Mouse (Mus musculus) thymus, postnatal 36 days (tissue): Measurements from ENCODE around the gene Cyb5d1.

Experiments used
- DNase-seq, 2 experiments: peaks; one replicate each; pipeline ENCODE4 v3.0.0; 2022; ENCODE audit warnings: mixed read lengths in 2 of 2

The Cyb5d1 gene

GRCm38 (mm10) chr11:69377766-69378165, 17.7 kb downstream of the Cyb5d1 start:
- no peak for DNase-seq

GRCm38 (mm10) chr11:69375646-69376045, 19.8 kb downstream of the Cyb5d1 start:
- no peak for DNase-seq

- DNase-seq: no peak
Observed at GRCm38 (mm10) chr11:69373223-69373965, 22.0 kb downstream of the Cyb5d1 start.

DNA sequence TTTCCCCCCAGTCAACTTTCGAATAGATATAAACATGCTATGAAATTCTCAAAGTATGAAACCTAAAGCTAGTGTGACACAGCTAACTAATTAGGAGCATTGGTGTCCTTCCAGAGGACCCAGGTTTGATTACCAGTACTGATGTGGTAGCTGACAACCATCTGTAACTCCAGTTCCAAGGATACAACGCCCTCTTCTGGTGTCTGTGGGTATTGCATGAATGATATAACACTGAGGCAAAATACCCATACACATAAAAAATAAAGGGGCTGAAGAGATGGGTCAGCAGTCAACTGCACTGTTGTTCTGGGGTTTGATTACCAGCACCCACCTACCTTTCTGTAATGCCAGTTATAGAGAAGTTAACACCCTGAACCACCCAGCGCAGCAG, 22.7 kb downstream of the Cyb5d1 start:
- DNase-seq: no peak

DNA sequence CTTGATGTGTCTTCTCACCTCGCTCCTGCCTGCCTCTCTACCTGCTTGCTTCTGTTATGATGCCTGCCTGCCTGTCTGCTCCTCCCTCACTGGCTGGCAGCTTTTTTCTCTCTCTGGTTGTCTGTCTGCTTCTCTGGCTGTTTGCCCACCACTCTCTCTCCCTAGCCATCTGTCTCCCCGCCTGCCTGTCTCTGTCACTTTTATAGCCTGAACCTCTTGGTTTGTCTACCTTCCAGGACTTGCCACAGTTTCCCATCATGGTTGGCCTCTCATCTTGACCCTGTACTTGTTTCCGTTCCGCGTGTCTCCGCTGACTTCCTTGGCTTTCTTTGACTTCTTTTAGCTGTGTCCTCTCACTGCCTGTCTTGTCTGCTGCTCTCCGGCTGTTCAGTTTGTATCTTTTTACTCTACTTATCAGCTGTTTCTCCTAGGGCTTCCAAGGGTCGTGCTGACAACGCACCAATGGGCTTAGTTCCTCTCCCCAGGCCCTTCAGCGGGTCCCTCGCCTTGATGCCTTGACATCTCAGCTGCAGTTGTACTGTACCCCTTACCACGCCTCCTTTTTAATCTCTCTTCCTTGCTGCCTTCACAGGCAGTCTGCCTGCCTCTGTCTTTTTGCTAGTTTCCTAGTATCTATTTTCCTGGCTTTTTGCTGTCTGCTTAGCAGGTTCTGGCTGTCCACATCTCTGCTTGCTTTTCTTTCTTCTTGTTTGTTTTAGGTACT, 23.2 kb downstream of the Cyb5d1 start:
- peak in 1 of 2 experiments; percentile 20 for DNase-seq

DNA sequence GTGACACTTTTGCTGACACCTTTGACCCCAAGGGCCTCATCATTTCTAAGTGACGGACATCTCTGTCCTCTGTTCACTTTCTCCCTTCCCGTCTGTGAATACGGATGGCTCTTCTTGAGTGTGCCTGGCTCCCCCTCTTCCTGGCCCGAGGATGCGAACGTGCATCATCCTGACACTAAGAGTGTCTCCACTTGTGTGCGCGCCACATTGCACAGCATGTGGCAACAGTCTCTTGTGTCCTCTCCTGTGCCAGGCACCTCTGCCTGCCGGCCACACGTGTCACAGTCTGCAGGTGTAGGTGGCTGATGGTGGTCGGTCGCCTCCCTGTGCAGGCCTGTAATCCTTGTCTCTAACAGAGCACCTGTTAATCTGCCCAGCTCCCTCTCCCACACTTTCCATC, 23.8 kb downstream of the Cyb5d1 start:
- no peak for DNase-seq

DNA sequence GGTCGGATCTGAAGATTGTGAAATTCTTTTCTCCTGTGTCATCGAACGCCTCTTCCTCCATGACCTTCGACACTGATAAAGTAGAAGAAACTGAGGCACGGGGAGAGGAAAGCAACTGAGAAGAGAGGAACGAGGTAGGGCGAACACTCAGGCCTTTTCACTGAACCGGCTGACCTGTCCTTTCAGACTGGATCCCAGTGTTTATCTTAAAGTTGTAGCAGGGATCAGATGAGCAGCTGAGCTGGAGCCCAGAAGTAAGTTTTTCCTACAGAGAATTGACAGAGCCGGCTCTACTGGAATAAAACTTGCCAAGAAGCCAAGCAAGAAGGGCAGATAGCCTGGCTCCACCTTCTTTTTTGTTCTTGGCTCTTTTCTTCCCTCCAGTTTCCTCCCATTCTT, 24.6 kb downstream of the Cyb5d1 start:
- no peak for DNase-seq

- DNase-seq: no peak
Observed at GRCm38 (mm10) chr11:69369990-69370816, 25.2 kb downstream of the Cyb5d1 start.

GRCm38 (mm10) chr11:69369215-69369989, 26.0 kb downstream of the Cyb5d1 start, which contains the start of gene Chd3:
Chd3 (minus strand) TSS chr11:69369406.
- peak; percentile 52 to 57 for DNase-seq

GRCm38 (mm10) chr11:69368356-69369214, 26.8 kb downstream of the Cyb5d1 start:
- DNase-seq: peak; percentile 45 to 64

DNA sequence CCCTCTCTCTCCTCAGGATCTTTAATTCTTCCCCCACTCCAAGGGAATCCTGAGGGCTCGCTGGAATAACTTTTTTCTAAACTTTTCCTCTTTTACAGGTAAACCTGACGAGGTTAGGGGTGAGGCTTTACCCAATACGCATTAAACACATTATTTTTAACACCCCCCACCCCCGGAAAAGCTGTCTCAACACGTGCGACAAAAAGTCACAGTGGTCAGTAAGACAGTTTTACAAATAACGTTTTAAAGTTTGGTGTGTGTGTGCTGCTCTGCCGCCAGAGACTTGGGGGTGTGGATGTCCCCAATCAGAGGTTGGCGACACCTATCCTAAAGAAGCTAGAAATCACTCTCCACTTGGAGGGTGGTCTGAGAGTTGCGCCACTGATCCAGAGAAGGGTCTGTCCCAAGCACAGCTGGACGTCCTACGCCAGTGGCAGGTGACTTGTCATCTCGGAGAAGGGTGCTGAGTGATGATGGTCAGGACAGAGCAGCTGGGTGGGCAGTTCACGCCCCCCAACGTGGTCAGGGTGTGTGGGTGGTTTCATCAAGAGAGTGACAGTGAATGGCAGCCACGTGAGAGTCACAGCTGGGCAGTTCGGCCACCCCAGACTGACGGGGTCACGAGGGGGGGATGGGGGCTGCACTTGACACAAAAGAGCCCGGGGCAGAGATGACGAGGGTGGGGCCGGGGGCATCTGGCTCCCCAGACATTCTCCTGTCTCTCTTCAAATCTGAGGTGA, 27.6 kb downstream of the Cyb5d1 start:
- no peak for DNase-seq

- peak in 1 of 2 experiments; percentile 47 for DNase-seq
Observed at GRCm38 (mm10) chr11:69366855-69367615, 28.4 kb downstream of the Cyb5d1 start.

GRCm38 (mm10) chr11:69366157-69366854, 29.1 kb downstream of the Cyb5d1 start:
- peak; percentile 87 to 91 for DNase-seq

- no peak for DNase-seq
Observed at GRCm38 (mm10) chr11:69365722-69366121, 29.7 kb downstream of the Cyb5d1 start.

DNA sequence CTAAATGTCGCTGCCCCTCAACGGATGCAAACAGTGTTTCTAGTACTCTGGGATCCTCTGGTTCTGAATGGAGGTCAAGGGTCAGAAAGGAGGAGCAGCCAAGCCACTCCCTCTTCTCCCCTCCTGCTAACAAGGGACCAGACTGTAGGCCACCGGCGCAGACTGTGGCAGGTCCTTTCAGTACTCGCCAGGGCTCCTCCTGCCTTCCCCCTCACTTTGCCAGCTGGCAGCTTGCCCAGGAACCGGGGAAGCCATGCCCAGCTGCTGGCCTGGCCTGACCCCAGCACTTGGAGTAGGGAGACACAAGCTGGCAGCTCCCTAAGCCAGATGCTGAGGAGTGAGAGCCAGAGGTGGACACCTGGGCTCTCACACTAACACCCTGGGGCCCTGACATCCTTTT, 30.5 kb downstream of the Cyb5d1 start:
- peak; percentile 24 to 40 for DNase-seq

GRCm38 (mm10) chr11:69364376-69364775, 31.1 kb downstream of the Cyb5d1 start:
- DNase-seq: no peak

GRCm38 (mm10) chr11:69362479-69362878, 33.0 kb downstream of the Cyb5d1 start:
- no peak for DNase-seq

DNA sequence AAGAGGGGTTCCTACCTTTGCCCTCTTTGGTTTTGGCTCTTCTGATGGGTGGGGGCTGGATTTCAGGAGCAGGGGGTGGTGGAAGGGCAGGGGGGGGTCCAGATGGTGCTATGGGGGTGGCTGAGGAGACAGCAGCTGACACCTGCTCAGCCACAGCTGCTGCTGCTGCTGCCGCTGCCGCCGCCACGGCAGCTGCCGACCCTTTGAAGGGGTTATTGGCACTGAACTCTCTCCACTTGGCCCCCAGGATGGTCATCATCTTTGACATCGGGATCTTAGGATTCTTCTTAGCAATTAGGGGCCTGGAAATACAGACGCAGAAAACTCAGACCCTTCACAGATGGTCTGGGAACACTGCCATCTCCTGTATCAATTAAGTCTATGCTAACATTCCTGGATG, 33.4 kb downstream of the Cyb5d1 start:
- no peak for DNase-seq

DNA sequence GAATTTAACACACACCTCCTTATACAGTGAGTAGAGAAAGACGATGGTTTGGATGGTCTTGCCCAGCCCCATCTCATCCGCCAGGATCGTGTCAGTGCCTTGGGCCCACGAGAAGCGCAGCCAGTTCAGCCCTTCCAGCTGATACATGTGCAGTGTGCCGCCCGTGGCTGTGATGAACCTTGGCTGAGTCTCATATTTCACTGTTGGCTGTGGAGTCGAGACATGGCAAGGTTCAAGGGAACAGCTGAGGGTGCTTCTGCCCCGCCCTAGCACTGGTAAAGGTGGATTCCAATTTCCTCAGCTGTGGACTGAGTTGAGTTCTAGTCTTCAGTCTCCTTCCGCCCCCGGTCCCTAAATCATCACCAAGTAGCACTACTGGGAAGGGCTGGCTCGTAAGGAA, 37.7 kb downstream of the Cyb5d1 start:
- no peak for DNase-seq
